In genomic region chr15:9529646-9530045, GRCm38 (mm10) we compare ENCODE assay signal across 16 mouse cellular contexts. TPM values are rescaled to one million over a fixed set of nuclear protein-coding genes. Genes with fewer than 3 reads are reported as not detected.
DNase-seq lines count a peak whose midpoint lies in the region; ATAC-seq and TF ChIP-seq lines count a peak whose summit lies in the region.
"Had no signal": no experiment of that assay in that cellular context is flagged by ENCODE, and none has a peak within 500 bp of the region (broad histone marks: within the 10 kb centered on the region; RNA-seq: fewer than 3 reads in every experiment).

No protein-coding gene starts in this region.

- H3K36me3 ChIP-seq in lung, postnatal 0 days (ENCODE audit: insufficient read depth, low read length): no peaks in the 10 kb centered on the region
- H3K36me3 ChIP-seq: embryonic facial prominence, embryonic 12.5 days; lung, embryonic 15.5 days; neural tube, embryonic 13.5 days had no signal

- WGBS in lung, postnatal 0 days: 72% methylated on average over 3 of the region's 3 CpGs

- no peak overlapping the region for H3K27ac ChIP-seq in lung, postnatal 0 days (ENCODE audit: low read length)
- H3K27ac ChIP-seq in bone marrow macrophage, adult 2 months (ENCODE audit: insufficient read depth, low read depth, low read length): peak overlapping the region; percentile 37
- H3K27ac ChIP-seq: embryonic facial prominence, embryonic 12.5 days; lung, embryonic 15.5 days; neural tube, embryonic 13.5 days had no signal

- H3K27me3 ChIP-seq in lung, postnatal 0 days (replicated peaks; ENCODE audit: insufficient read depth, low read length): no peaks in the 10 kb centered on the region
- H3K27me3 ChIP-seq: embryonic facial prominence, embryonic 12.5 days; lung, embryonic 15.5 days; neural tube, embryonic 13.5 days had no signal

- TF ChIP-seq POLR2A in bone marrow macrophage, adult 2 months (IDR thresholded peaks at IDR 0.05; ENCODE audit: borderline replicate concordance, low read depth, low read length): no peak

- H3K9me3 ChIP-seq in lung, postnatal 0 days (ENCODE audit: low read length): no peaks in the 10 kb centered on the region
- H3K9me3 ChIP-seq: embryonic facial prominence, embryonic 12.5 days; lung, embryonic 15.5 days; neural tube, embryonic 13.5 days had no signal

- H3K4me1 ChIP-seq in lung, postnatal 0 days (ENCODE audit: insufficient read depth, low read depth, low read length): no peaks in the 10 kb centered on the region
- peaks cover 15% of the 10 kb centered on the region for H3K4me1 ChIP-seq in bone marrow macrophage, adult 2 months (ENCODE audit: control insufficient read depth, insufficient read depth, low read length)
- H3K4me1 ChIP-seq: embryonic facial prominence, embryonic 12.5 days; lung, embryonic 15.5 days; neural tube, embryonic 13.5 days had no signal

- peak; percentile 46 for DNase-seq in lung, postnatal 25 days (ENCODE audit: low spot score)
- DNase-seq in lung, postnatal 0 days (ENCODE audit: low spot score): no peak
- peak; percentile 36 for DNase-seq in thymus, postnatal 25 days
- DNase-seq in right cerebral cortex, postnatal 25 days: no peak
- no peak for DNase-seq in cerebellum, adult 18-20 months
- no peak for DNase-seq in lung, postnatal 36 days
- DNase-seq: cerebellum, postnatal 14 days; heart, postnatal 10 days; midbrain, embryonic 14.5 days had no signal

- TF ChIP-seq EP300 in lung, postnatal 0 days (IDR thresholded peaks at IDR 0.05): no peak

- no peak for ATAC-seq in lung, postnatal 0 days
- ATAC-seq in megakaryocyte progenitor cell, adult 5-6 weeks (replicated peaks; ENCODE audit: poor library complexity): peak; percentile 97
- ATAC-seq: hindbrain, embryonic 16.5 days had no signal

- no peak overlapping the region for H3K9ac ChIP-seq in lung, postnatal 0 days (replicated peaks; ENCODE audit: low read depth)
- H3K9ac ChIP-seq: embryonic facial prominence, embryonic 12.5 days; lung, embryonic 15.5 days; neural tube, embryonic 13.5 days had no signal

- H3K4me2 ChIP-seq in lung, postnatal 0 days (replicated peaks; ENCODE audit: low read depth, low read length): no peak overlapping the region
- H3K4me2 ChIP-seq: embryonic facial prominence, embryonic 12.5 days; lung, embryonic 15.5 days; neural tube, embryonic 13.5 days had no signal

- no peak for TF ChIP-seq CTCF in lung, postnatal 0 days (IDR thresholded peaks at IDR 0.05)
- TF ChIP-seq CTCF in bone marrow macrophage, adult 2 months (IDR thresholded peaks at IDR 0.05; ENCODE audit: low read depth, low read length): no peak

- no peak overlapping the region for H3K4me3 ChIP-seq in lung, postnatal 0 days (ENCODE audit: low read depth, low read length)
- peak overlapping the region; percentile 24 for H3K4me3 ChIP-seq in bone marrow macrophage, adult 2 months (ENCODE audit: insufficient read depth, low read length)
- H3K4me3 ChIP-seq: embryonic facial prominence, embryonic 12.5 days; lung, embryonic 15.5 days; neural tube, embryonic 13.5 days had no signal

RNA-seq across cellular contexts. Expression of gene Il7r, which starts 0.3 kb away (rescaled TPM):
- 0.74 and 0.76 TPM in 2 replicates for polyA plus RNA-seq in lung, postnatal 0 days (2015; fragmentation: Nextera tagmentation; extraction: Ambion mirVana)
- polyA plus RNA-seq in bone marrow macrophage, adult 2 months (2012; ENCODE audit: insufficient read depth, insufficient read length, missing spikeins): 49.3 and 54.2 TPM in 2 replicates
- total RNA-seq in megakaryocyte progenitor cell, adult 5-6 weeks (2015): 0.56 and 1.2 TPM in 2 replicates
- 0.42 and 2.9 TPM in 2 replicates for total RNA-seq in megakaryocyte progenitor cell, adult 5-6 weeks (2017)
- polyA plus RNA-seq: hindbrain, embryonic 16.5 days; kidney, embryonic 14.5 days; midbrain, embryonic 14.5 days had no signal

Comparison
In these comparisons a context has a peak if more than half of its experiments do, and no peak if none do; other contexts are left out.
1. DNase-seq: peak in lung, postnatal 25 days (single experiment) and thymus, postnatal 25 days (single experiment); none in lung, postnatal 0 days (single experiment), right cerebral cortex, postnatal 25 days (single experiment), cerebellum, adult 18-20 months (0 of 2) and lung, postnatal 36 days (single experiment).
2. RNA of gene Il7r, which starts 0.3 kb away (polyA plus RNA-seq): 49.3 to 54.2 TPM in bone marrow macrophage, adult 2 months; 0.74 to 0.76 TPM in lung, postnatal 0 days; every median in the first group is over 10 times any median in the second.